Mouse (Mus musculus) limb, embryonic 12.5 days (tissue): ENCODE measurements around the gene Rpn1. TPM values are rescaled to one million over a fixed set of nuclear protein-coding genes. Genes with fewer than 3 reads are reported as not detected.
A peak's percentile ranks its signal among the peaks of the same experiment; 100 is the strongest.

Source experiments
- ATAC-seq: fragments of 200-750 bp; cut with Nextera tagmentation; 2 replicates; pipeline ENCODE4 v1.8.0; 2017; ENCODE audit warnings: low read depth, moderate TSS enrichment; ENCODE audit not compliant: insufficient number of reproducible peaks, insufficient read depth, low FRiP score, low TSS enrichment
- H3K27ac ChIP-seq: fragments of 300-500 bp; sonication (generic); 2 replicates; pipeline ENCODE4 v1.5.1; 2016; ENCODE audit warnings: mild to moderate bottlenecking, moderate library complexity
- H3K27me3 ChIP-seq: fragments of 300-500 bp; sonication (generic); 2 replicates; pipeline ENCODE4 v1.6.1; 2016; ENCODE audit warnings: mild to moderate bottlenecking, moderate library complexity
- H3K36me3 ChIP-seq: fragments of 300-500 bp; sonication (generic); 2 replicates; pipeline ENCODE4 v1.6.1; 2016; ENCODE audit warnings: mild to moderate bottlenecking, moderate library complexity
- H3K4me1 ChIP-seq: fragments of 300-500 bp; sonication (generic); replicated peaks from 2 replicates; pipeline ENCODE4 v1.6.1; 2016
- H3K4me2 ChIP-seq: fragments of 300-500 bp; sonication (generic); 2 replicates; pipeline ENCODE4 v1.6.1; 2016; ENCODE audit warnings: mild to moderate bottlenecking, moderate library complexity
- H3K4me3 ChIP-seq: fragments of 300-500 bp; sonication (generic); replicated peaks from 2 replicates; pipeline ENCODE4 v1.5.1; 2016; ENCODE audit warnings: mild to moderate bottlenecking
- H3K9ac ChIP-seq: fragments of 300-500 bp; sonication (generic); replicated peaks from 2 replicates; pipeline ENCODE4 v1.6.1; 2016; ENCODE audit warnings: mild to moderate bottlenecking, moderate library complexity
- H3K9me3 ChIP-seq: fragments of 300-500 bp; sonication (generic); 2 replicates; pipeline ENCODE4 v1.6.1; 2016; ENCODE audit warnings: mild to moderate bottlenecking, moderate library complexity
- WGBS: fragments of 180-500 bp; shearing (Covaris S2); methylation state at CpG from one replicate; pipeline ENCODE4 v1.1.7; 2016; 5-methylcytosine and 5-hydroxymethylcytosine counted together
- microRNA-seq: library from miRNA; unstranded; fragments of <30 nt; microRNA quantifications from one replicate; pipeline ENCODE4, GENCODE M21; 2017
- polyA plus RNA-seq: library from polyadenylated mRNA; unstranded; fragments of >200 nt; fragmentation: Nextera tagmentation; extraction: Ambion mirVana; gene quantifications from 2 replicates; pipeline ENCODE4 v1.2.1, GENCODE M21; 2016

The Rpn1 gene
- polyA plus RNA-seq, 1 experiment from 2014 or later, result 337 TPM

DNA sequence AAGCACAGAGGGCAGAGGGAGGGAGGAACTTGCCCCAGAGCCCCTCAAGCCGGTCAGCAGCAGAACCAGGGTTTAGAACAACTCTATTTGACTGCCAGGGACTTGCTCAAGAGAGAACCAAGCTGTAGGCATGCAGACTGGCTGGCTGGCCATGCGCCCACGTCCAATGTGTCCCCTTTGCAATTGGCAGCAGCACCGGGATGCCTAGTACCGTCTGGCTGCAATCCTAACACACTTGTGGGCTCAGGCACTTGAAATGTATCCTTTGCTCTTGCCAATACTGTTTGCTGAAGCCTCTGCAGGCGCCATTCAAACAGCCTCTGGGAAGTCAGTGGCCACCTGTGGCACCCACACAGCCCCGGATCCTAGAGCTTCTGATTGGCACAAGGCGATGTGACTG is 56.0 kb downstream of the Rpn1 start:
- no peaks in the 10 kb centered on the region for H3K9me3 ChIP-seq
- H3K9ac ChIP-seq, result no peak overlapping the region
- no peak for ATAC-seq
- no peak overlapping the region for H3K27ac ChIP-seq
- no peak overlapping the region for H3K4me2 ChIP-seq
- no peaks in the 10 kb centered on the region for H3K36me3 ChIP-seq
- 73% methylated on average over 8 of the region's 8 CpGs for WGBS
- no peak overlapping the region for H3K4me3 ChIP-seq
- peaks cover 5% of the 10 kb centered on the region; the same call in 1 of the 2 replicates for H3K27me3 ChIP-seq
- H3K4me1 ChIP-seq, result peaks cover 11% of the 10 kb centered on the region

DNA sequence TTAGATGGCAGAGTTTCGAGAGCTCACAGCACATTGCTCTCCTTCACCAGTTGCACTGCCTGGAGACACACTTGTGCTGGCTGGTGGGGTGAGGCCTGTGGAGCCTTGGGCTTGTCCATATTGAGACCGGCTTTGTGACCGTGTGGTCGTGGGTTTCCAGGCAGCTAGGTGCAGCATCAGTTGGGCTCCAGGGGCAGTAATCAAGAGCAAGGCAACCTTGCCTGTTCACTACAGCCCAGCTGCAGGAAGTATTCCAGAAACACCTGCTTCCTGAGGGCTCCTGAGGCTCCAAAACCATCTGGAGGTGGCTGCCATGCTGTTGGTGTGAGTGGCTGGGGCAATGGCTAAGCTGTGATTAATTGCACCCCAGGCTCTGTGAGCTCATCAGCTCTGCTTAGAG is 61.5 kb downstream of the Rpn1 start:
- Histone ChIP-seq H3K4me3 (no peak overlapping the region), H3K4me1 (peaks cover 9% of the 10 kb centered on the region; the same call in 1 of the 2 replicates), H3K27ac (no peak overlapping the region), H3K9me3 (no peaks in the 10 kb centered on the region), H3K27me3 (no peaks in the 10 kb centered on the region), H3K4me2 (no peak overlapping the region), H3K36me3 (no peaks in the 10 kb centered on the region), H3K9ac (no peak overlapping the region)
- no peak for ATAC-seq
- 77% methylated on average over 4 of the region's 4 CpGs for WGBS

GRCm38 (mm10) chr6:88146576-88146975 is 62.3 kb downstream of the Rpn1 start:
- WGBS, result 78% methylated on average over 8 of the region's 8 CpGs
- Histone ChIP-seq H3K9ac (no peak overlapping the region), H3K27me3 (no peaks in the 10 kb centered on the region), H3K4me1 (peaks cover 9% of the 10 kb centered on the region; the same call in 1 of the 2 replicates), H3K4me2 (no peak overlapping the region), H3K27ac (no peak overlapping the region), H3K9me3 (no peaks in the 10 kb centered on the region), H3K36me3 (no peaks in the 10 kb centered on the region), H3K4me3 (no peak overlapping the region)
- no peak for ATAC-seq

DNA sequence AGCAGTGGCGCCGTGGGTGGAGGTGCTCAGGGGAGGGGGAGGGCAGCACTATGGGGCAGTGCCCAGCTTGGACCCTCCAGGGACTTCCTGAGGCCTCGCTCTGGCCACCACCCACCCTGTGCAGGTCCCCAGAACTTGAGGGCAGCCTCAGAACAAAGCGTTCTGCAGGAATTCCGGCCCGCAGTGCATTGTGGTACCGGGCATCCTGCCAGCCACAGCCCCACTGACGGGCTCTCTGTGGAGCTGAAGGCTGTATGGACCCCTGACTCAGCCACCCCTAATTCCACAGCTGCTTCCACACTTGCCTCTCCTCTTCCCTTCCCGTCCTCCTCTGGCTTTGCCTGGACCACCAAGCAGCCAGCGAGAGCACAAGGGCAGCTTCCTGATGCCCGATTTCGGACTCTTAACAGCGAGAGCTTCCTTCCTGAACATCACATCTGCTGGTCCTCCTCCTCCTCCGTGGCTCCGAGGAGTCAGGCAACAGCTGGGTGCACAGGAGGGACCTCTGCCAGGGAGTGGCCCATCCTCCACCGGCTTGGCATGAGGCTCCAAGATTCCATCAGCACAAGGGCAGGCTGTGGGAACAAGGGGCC is 63.2 kb downstream of the Rpn1 start:
- ATAC-seq, result 0 out of 2 replicates have a peak, but pooled peaks have one; percentile 38
- no peak overlapping the region for H3K4me3 ChIP-seq
- no peaks in the 10 kb centered on the region for H3K36me3 ChIP-seq
- WGBS, result 76% methylated on average over 16 of the region's 16 CpGs
- H3K4me1 ChIP-seq, result peaks cover 9% of the 10 kb centered on the region; the same call in 1 of the 2 replicates
- no peaks in the 10 kb centered on the region for H3K9me3 ChIP-seq
- H3K27me3 ChIP-seq, result no peaks in the 10 kb centered on the region
- H3K27ac ChIP-seq, result no peak overlapping the region
- H3K9ac ChIP-seq, result no peak overlapping the region
- no peak overlapping the region for H3K4me2 ChIP-seq

DNA sequence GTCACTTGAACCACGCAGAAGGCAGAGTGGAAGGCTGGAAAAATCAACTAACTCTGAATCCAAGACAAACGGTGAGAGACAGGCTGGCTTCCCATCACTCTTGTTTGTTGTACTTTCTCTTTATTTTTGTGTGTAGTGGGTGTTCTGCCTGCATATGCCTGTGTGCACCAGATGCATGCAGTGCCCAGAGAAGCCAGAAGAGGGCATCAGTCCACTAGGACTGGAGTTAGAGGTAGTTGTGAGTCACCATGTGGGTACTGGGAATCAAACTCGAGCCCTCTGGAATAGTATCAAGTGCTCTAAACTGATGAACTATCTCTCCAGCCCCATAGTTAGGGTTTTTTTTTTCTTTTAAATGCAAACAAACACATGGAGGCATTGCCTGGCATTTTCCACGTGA is 67.1 kb downstream of the Rpn1 start:
- Histone ChIP-seq H3K4me3 (no peak overlapping the region), H3K27ac (no peak overlapping the region), H3K9ac (no peak overlapping the region), H3K4me1 (no peaks in the 10 kb centered on the region), H3K36me3 (no peaks in the 10 kb centered on the region), H3K4me2 (no peak overlapping the region), H3K27me3 (no peaks in the 10 kb centered on the region), H3K9me3 (no peaks in the 10 kb centered on the region)
- 78% methylated on average over 4 of the region's 4 CpGs for WGBS
- no peak for ATAC-seq

GRCm38 (mm10) chr6:88152127-88152705 is 67.9 kb downstream of the Rpn1 start:
- Histone ChIP-seq H3K27me3 (no peaks in the 10 kb centered on the region), H3K9me3 (no peaks in the 10 kb centered on the region), H3K27ac (no peak overlapping the region), H3K4me1 (no peaks in the 10 kb centered on the region), H3K4me2 (no peak overlapping the region), H3K4me3 (no peak overlapping the region), H3K9ac (no peak overlapping the region), H3K36me3 (no peaks in the 10 kb centered on the region)
- 82% methylated on average over 14 of the region's 14 CpGs for WGBS
- ATAC-seq, result no peak

DNA sequence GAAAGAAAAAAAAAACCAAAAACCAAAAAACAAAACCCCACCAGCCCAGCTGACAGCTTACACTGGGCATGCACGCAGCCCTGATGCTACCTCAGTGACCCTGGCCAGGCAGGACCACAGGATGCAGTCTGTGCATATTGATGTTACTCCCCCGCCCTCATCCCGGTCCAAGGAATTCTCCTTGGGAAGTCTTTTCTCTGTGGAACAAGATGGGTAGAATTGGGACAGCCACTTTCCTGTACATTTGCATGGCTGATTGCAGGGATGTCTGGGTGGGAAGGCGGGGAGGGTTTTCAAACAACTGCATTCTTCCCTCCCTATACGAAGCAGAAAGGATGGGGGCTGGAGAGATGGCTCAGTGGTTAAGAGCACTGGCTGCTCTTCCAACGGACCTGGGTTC is 68.7 kb downstream of the Rpn1 start:
- H3K4me1 ChIP-seq, result no peaks in the 10 kb centered on the region
- no peak overlapping the region for H3K4me3 ChIP-seq
- no peak overlapping the region for H3K4me2 ChIP-seq
- H3K27me3 ChIP-seq, result no peaks in the 10 kb centered on the region
- WGBS, result 77% methylated on average over 6 of the region's 6 CpGs
- H3K27ac ChIP-seq, result no peak overlapping the region
- H3K36me3 ChIP-seq, result no peaks in the 10 kb centered on the region
- no peak overlapping the region for H3K9ac ChIP-seq
- H3K9me3 ChIP-seq, result no peaks in the 10 kb centered on the region
- ATAC-seq, result no peak

Small RNA genes lying within 50 kb of the gene (microRNA-seq; reads per million reads assigned to microRNA genes)
- not detected for gene Mir6376

Other genes with a start within 250 kb of the Rpn1 start
- 4.6 and 4.7 TPM in 2 replicates for gene Gm45140, start 248.7 kb upstream of the Rpn1 start, polyA plus RNA-seq
- gene Isy1, start 245.7 kb upstream of the Rpn1 start, polyA plus RNA-seq, result 62.2 and 67.4 TPM in 2 replicates
- 1,117 and 1,149 TPM in 2 replicates for gene Cnbp, start 233.4 kb upstream of the Rpn1 start, polyA plus RNA-seq
- 169 and 178 TPM in 2 replicates for gene Copg1, start 196.7 kb upstream of the Rpn1 start, polyA plus RNA-seq
- gene Hmces, start 170.5 kb upstream of the Rpn1 start, polyA plus RNA-seq, result 71.9 and 72.1 TPM in 2 replicates
- gene H1fx, start 102.8 kb upstream of the Rpn1 start, polyA plus RNA-seq, result 72.9 and 129 TPM in 2 replicates
- 154 and 171 TPM in 2 replicates for gene Rab7, start 39.2 kb upstream of the Rpn1 start, polyA plus RNA-seq
- 5.7 and 8.6 TPM in 2 replicates for gene Gata2, start 109.4 kb downstream of the Rpn1 start, polyA plus RNA-seq
- not detected in 2 replicates for gene Dnajb8, start 137.8 kb downstream of the Rpn1 start, polyA plus RNA-seq